Mouse (Mus musculus) stomach, embryonic 16.5 days (tissue): ENCODE results near the gene Bcl9l. TPM values are rescaled to one million over a fixed set of nuclear protein-coding genes. Genes with fewer than 3 reads are reported as not detected.

Source experiments
- ATAC-seq: fragments of 200-750 bp; cut with Nextera tagmentation; 2 replicates; pipeline ENCODE4 v1.8.0; 2017; ENCODE audit warnings: moderate number of reproducible peaks, moderate TSS enrichment; ENCODE audit not compliant: insufficient read depth, low FRiP score
- H3K27ac ChIP-seq: fragments of 300-500 bp; sonication (generic); 2 replicates; pipeline ENCODE4 v1.5.1; 2014; ENCODE audit warnings: low read length
- H3K27me3 ChIP-seq: fragments of 300-500 bp; sonication (generic); 2 replicates; pipeline ENCODE4 v1.6.1; 2014; ENCODE audit warnings: low read length, control low read depth, mixed read lengths; ENCODE audit not compliant: control insufficient read depth, insufficient read depth
- H3K36me3 ChIP-seq: fragments of 300-500 bp; sonication (generic); 2 replicates; pipeline ENCODE4 v1.6.1; 2014; ENCODE audit warnings: low read length; ENCODE audit not compliant: control insufficient read depth, insufficient read depth
- H3K4me1 ChIP-seq: fragments of 300-500 bp; sonication (generic); 2 replicates; pipeline ENCODE4 v1.6.1; 2014; ENCODE audit warnings: low read length, control low read depth, mixed read lengths; ENCODE audit not compliant: control insufficient read depth, insufficient read depth
- H3K4me2 ChIP-seq: fragments of 300-500 bp; sonication (generic); 2 replicates; pipeline ENCODE4 v1.6.1; 2014; ENCODE audit warnings: low read depth, low read length, mixed read lengths
- H3K4me3 ChIP-seq: fragments of 300-500 bp; sonication (generic); replicated peaks from 2 replicates; pipeline ENCODE4 v1.5.1; 2014; ENCODE audit warnings: mild to moderate bottlenecking, low read length
- H3K9ac ChIP-seq: fragments of 300-500 bp; sonication (generic); 2 replicates; pipeline ENCODE4 v1.6.1; 2014; ENCODE audit warnings: low read length
- H3K9me3 ChIP-seq: fragments of 300-500 bp; sonication (generic); replicated peaks from 2 replicates; pipeline ENCODE4 v1.6.1; 2016; ENCODE audit warnings: low read length, control low read depth; ENCODE audit not compliant: control insufficient read depth
- WGBS: fragments of 180-500 bp; shearing (Covaris S2); extraction: QIAGEN DNeasy Blood & Tissue Kit; methylation state at CpG from one replicate; pipeline ENCODE4 v1.1.7; 2014; 5-methylcytosine and 5-hydroxymethylcytosine counted together
- polyA plus RNA-seq: library from polyadenylated mRNA; unstranded; fragments of >200 nt; fragmentation: Nextera tagmentation; extraction: Ambion mirVana; gene quantifications from 2 replicates; pipeline ENCODE4 v1.2.1, GENCODE M21; 2015

Gene Bcl9l
- polyA plus RNA-seq, 1 experiment from 2014 or later: 10.6 TPM

- H3K4me2 ChIP-seq: peak overlapping the region; percentile 92
- no peak for ATAC-seq
- peak overlapping the region; percentile 98 for H3K27ac ChIP-seq
- WGBS: 28% methylated on average over 5 of the region's 5 CpGs
- peak overlapping the region; percentile 52 for H3K4me3 ChIP-seq
- peaks cover 64% of the 10 kb centered on the region for H3K4me1 ChIP-seq
- no peaks in the 10 kb centered on the region for H3K27me3 ChIP-seq
- H3K9ac ChIP-seq: peak overlapping the region; percentile 76
- no peaks in the 10 kb centered on the region for H3K36me3 ChIP-seq
- H3K9me3 ChIP-seq: no peaks in the 10 kb centered on the region
These were observed 17.5 kb downstream of the Bcl9l start for GRCm38 (mm10) chr9:44500163-44500533.

- peak overlapping the region; percentile 76; the same call in 1 of the 2 replicates for H3K9ac ChIP-seq
These were observed 18.1 kb downstream of the Bcl9l start for GRCm38 (mm10) chr9:44500638-44501175.

GRCm38 (mm10) chr9:44501206-44501879, 18.7 kb downstream of the Bcl9l start:
- no peak overlapping the region for H3K4me3 ChIP-seq
- no peak overlapping the region for H3K9ac ChIP-seq
- H3K9me3 ChIP-seq: no peaks in the 10 kb centered on the region
- no peaks in the 10 kb centered on the region for H3K27me3 ChIP-seq
- H3K4me1 ChIP-seq: peaks cover 53% of the 10 kb centered on the region
- no peak for ATAC-seq
- H3K27ac ChIP-seq: peak overlapping the region; percentile 98; the same call in 1 of the 2 replicates
- WGBS: 51% methylated on average over 10 of the region's 10 CpGs
- H3K36me3 ChIP-seq: peaks cover 8% of the 10 kb centered on the region; the same call in 1 of the 2 replicates
- peak overlapping the region; percentile 7; the same call in 1 of the 2 replicates for H3K4me2 ChIP-seq

More at GRCm38 (mm10) chr9:44500638-44501175, 18.1 kb downstream of the Bcl9l start:
- no peak for ATAC-seq
- Histone ChIP-seq H3K4me3 (no peak overlapping the region), H3K27ac (peak overlapping the region; percentile 98), H3K27me3 (no peaks in the 10 kb centered on the region), H3K36me3 (peaks cover 2% of the 10 kb centered on the region; the same call in 1 of the 2 replicates), H3K4me2 (0 out of 2 replicates have a peak overlapping the region, but pooled peaks have one; percentile 92), H3K9me3 (no peaks in the 10 kb centered on the region), H3K4me1 (peaks cover 59% of the 10 kb centered on the region)
- 42% methylated on average over 8 of the region's 8 CpGs for WGBS

DNA sequence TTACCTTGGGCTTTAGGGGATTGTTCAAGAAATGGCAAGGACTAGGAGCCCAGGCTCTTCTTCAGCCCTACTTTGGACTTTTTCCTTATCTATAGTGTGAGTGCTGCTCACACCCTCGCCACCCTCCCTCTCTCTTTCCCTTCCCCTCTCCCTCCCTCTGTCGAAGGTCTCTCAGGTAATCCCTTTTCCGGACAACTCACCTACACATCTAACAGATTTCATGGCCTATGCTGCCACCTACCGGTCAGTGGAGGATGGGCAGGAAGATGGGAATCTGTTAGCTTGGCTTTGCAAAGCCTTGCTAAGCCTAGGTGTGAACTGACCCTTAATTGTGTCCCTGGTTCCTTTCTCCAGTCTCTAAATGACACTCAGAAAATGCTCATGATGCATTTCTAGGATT, 19.4 kb downstream of the Bcl9l start:
- peaks cover 47% of the 10 kb centered on the region for H3K4me1 ChIP-seq
- no peak overlapping the region for H3K4me3 ChIP-seq
- H3K27me3 ChIP-seq: no peaks in the 10 kb centered on the region
- H3K27ac ChIP-seq: peak overlapping the region; percentile 55; the same call in 1 of the 2 replicates
- no peaks in the 10 kb centered on the region for H3K9me3 ChIP-seq
- peaks cover 12% of the 10 kb centered on the region for H3K36me3 ChIP-seq
- peak overlapping the region; percentile 7; the same call in 1 of the 2 replicates for H3K4me2 ChIP-seq
- WGBS: 1% methylated on average over 4 of the region's 4 CpGs
- ATAC-seq: no peak
- no peak overlapping the region for H3K9ac ChIP-seq

GRCm38 (mm10) chr9:44504893-44505823, 22.5 kb downstream of the Bcl9l start:
- 67% methylated on average over 20 of the region's 20 CpGs for WGBS
- no peak overlapping the region for H3K9ac ChIP-seq

GRCm38 (mm10) chr9:44505824-44506467, 23.3 kb downstream of the Bcl9l start:
- H3K4me1 ChIP-seq: peaks cover 31% of the 10 kb centered on the region
- H3K9me3 ChIP-seq: no peaks in the 10 kb centered on the region
- H3K27ac ChIP-seq: no peak overlapping the region
- no peak overlapping the region for H3K9ac ChIP-seq
- H3K4me3 ChIP-seq: no peak overlapping the region
- no peaks in the 10 kb centered on the region for H3K27me3 ChIP-seq
- H3K4me2 ChIP-seq: no peak overlapping the region
- peaks cover 22% of the 10 kb centered on the region for H3K36me3 ChIP-seq
- ATAC-seq: no peak
- WGBS: 48% methylated on average over 23 of the region's 23 CpGs

More at GRCm38 (mm10) chr9:44504893-44505823, 22.5 kb downstream of the Bcl9l start:
- Histone ChIP-seq H3K9me3 (no peaks in the 10 kb centered on the region), H3K4me3 (no peak overlapping the region), H3K4me2 (no peak overlapping the region), H3K36me3 (peaks cover 22% of the 10 kb centered on the region), H3K4me1 (peaks cover 34% of the 10 kb centered on the region), H3K27me3 (no peaks in the 10 kb centered on the region), H3K27ac (no peak overlapping the region)
- ATAC-seq: no peak

- H3K4me3 ChIP-seq: no peak overlapping the region
- no peaks in the 10 kb centered on the region for H3K9me3 ChIP-seq
- WGBS: 91% methylated on average over 13 of the region's 13 CpGs
- H3K9ac ChIP-seq: no peak overlapping the region
- H3K36me3 ChIP-seq: peaks cover 22% of the 10 kb centered on the region
- H3K4me2 ChIP-seq: no peak overlapping the region
- no peak for ATAC-seq
- H3K27ac ChIP-seq: no peak overlapping the region
- peaks cover 29% of the 10 kb centered on the region for H3K4me1 ChIP-seq
- H3K27me3 ChIP-seq: no peaks in the 10 kb centered on the region
These were observed 23.9 kb downstream of the Bcl9l start for GRCm38 (mm10) chr9:44506566-44506965.

DNA sequence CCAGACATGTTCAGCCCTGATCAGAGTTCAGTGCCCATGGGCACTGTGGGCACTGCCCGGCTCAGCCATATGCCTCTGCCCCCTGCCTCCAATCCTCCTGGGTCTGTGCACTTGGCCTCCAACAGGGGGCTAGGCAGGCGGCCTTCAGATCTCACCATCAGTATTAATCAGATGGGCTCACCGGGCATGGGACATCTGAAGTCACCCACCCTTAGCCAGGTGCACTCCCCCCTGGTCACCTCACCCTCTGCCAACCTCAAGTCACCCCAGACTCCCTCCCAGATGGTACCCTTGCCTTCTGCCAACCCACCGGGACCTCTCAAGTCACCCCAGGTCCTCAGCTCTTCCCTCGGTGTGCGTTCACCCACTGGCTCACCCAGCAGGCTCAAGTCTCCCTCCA, 24.7 kb downstream of the Bcl9l start:
- H3K36me3 ChIP-seq: peaks cover 22% of the 10 kb centered on the region
- H3K4me2 ChIP-seq: no peak overlapping the region
- no peaks in the 10 kb centered on the region for H3K27me3 ChIP-seq
- no peaks in the 10 kb centered on the region for H3K9me3 ChIP-seq
- peaks cover 28% of the 10 kb centered on the region for H3K4me1 ChIP-seq
- peak overlapping the region; percentile 5; the same call in 1 of the 2 replicates for H3K9ac ChIP-seq
- 88% methylated on average over 6 of the region's 6 CpGs for WGBS
- H3K4me3 ChIP-seq: no peak overlapping the region
- H3K27ac ChIP-seq: no peak overlapping the region
- no peak for ATAC-seq
